ENCODE assay signal across 20 mouse cellular contexts in the genomic region with DNA sequence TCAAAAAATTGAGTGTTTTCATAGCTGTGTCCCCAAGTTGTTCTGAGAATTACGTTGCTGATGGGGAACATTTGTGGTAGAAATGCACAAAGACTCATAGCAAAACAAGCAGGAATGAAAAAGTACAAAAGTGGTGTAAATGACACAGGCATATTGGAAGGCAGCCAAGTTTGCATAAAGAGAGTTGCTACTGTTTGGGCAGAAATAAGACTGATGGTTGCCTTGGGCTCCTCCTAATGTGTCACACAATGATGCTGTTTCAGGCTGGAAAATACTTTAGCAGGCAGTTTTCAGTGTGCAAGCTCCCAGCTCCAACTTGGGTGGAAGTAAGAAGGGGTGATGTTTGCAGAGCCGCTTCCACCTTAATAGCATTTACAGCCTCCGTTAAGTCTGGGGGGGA.
DNase-seq lines count a peak whose midpoint lies in the region; ATAC-seq and TF ChIP-seq lines count a peak whose summit lies in the region.
"Had no signal": no experiment of that assay in that cellular context is flagged by ENCODE, and none has a peak within 500 bp of the region (broad histone marks: within the 10 kb centered on the region; RNA-seq: fewer than 3 reads in every experiment).

No protein-coding gene starts in this region.

- TF ChIP-seq POLR2A in brain, embryonic 14.5 days (IDR thresholded peaks at IDR 0.05; ENCODE audit: borderline replicate concordance, extremely low read depth, insufficient read depth, insufficient read length, poor library complexity, severe bottlenecking): no peak

- peak; percentile 55 for DNase-seq in heart, adult 11 months
- DNase-seq in midbrain, embryonic 14.5 days: peak; percentile 64
- DNase-seq in brain, embryonic 14.5 days (ENCODE audit: low read depth): peak; percentile 90
- no peak for DNase-seq in heart, postnatal 36 days
- DNase-seq: adrenal gland, adult 2 months; cerebellum, adult 11 months; cerebellum, postnatal 36 days; gastrocnemius, postnatal 10 days; kidney, adult 9 months; spleen, adult 18-20 months; thymus, adult 2 months had no signal

- no peak for ATAC-seq in heart, embryonic 11.5 days (replicated peaks; ENCODE audit: insufficient number of reproducible peaks, low FRiP score, low TSS enrichment)
- no peak for ATAC-seq in midbrain, embryonic 14.5 days (ENCODE audit: low FRiP score, low TSS enrichment)
- ATAC-seq in midbrain, embryonic 16.5 days: no peak
- ATAC-seq in erythroid progenitor cell, adult 5-6 weeks (replicated peaks; ENCODE audit: low FRiP score, poor library complexity, severe bottlenecking): no peak
- ATAC-seq: CD4-positive, CD25-positive, alpha-beta regulatory T cell, adult 4 months; liver, embryonic 12.5 days; midbrain, embryonic 13.5 days had no signal

- H3K4me1 ChIP-seq in heart, embryonic 11.5 days (ENCODE audit: control insufficient read depth, insufficient read depth, low read length): no peaks in the 10 kb centered on the region
- H3K4me1 ChIP-seq in midbrain, embryonic 14.5 days (ENCODE audit: control insufficient read depth, insufficient read depth, low read length): peaks cover 8% of the 10 kb centered on the region
- peaks cover 5% of the 10 kb centered on the region for H3K4me1 ChIP-seq in midbrain, embryonic 16.5 days (ENCODE audit: control insufficient read depth, insufficient read depth, low read length)
- H3K4me1 ChIP-seq: liver, embryonic 12.5 days had no signal

- no peaks in the 10 kb centered on the region for H3K9me3 ChIP-seq in heart, embryonic 11.5 days (replicated peaks; ENCODE audit: control insufficient read depth, low read length)
- no peaks in the 10 kb centered on the region for H3K9me3 ChIP-seq in midbrain, embryonic 14.5 days (ENCODE audit: control insufficient read depth, low read length)
- no peaks in the 10 kb centered on the region for H3K9me3 ChIP-seq in midbrain, embryonic 16.5 days (replicated peaks; ENCODE audit: control insufficient read depth, low read length, poor library complexity, severe bottlenecking)
- H3K9me3 ChIP-seq: embryonic facial prominence, embryonic 12.5 days; G1E; liver, embryonic 12.5 days; lung, embryonic 15.5 days; midbrain, embryonic 13.5 days had no signal

- intact Hi-C loops in heart, postnatal 36 days (cut with DNase I): no loop called here

- no peak overlapping the region for H3K27ac ChIP-seq in heart, embryonic 11.5 days (ENCODE audit: low read depth, low read length)
- H3K27ac ChIP-seq in midbrain, embryonic 14.5 days (replicated peaks; ENCODE audit: low read depth, low read length): no peak overlapping the region; the same call in 1 of the 2 replicates
- no peak overlapping the region for H3K27ac ChIP-seq in midbrain, embryonic 16.5 days (ENCODE audit: low read length)
- H3K27ac ChIP-seq: embryonic facial prominence, embryonic 12.5 days; liver, embryonic 12.5 days; lung, embryonic 15.5 days; midbrain, embryonic 13.5 days had no signal

- no peak overlapping the region for H3K9ac ChIP-seq in heart, embryonic 11.5 days (ENCODE audit: low read depth, low read length)
- H3K9ac ChIP-seq in midbrain, embryonic 14.5 days (replicated peaks; ENCODE audit: low read length): no peak overlapping the region
- no peak overlapping the region for H3K9ac ChIP-seq in midbrain, embryonic 16.5 days (ENCODE audit: low read depth, low read length)
- H3K9ac ChIP-seq: embryonic facial prominence, embryonic 12.5 days; liver, embryonic 12.5 days; lung, embryonic 15.5 days; midbrain, embryonic 13.5 days had no signal

- no peaks in the 10 kb centered on the region for H3K36me3 ChIP-seq in heart, embryonic 11.5 days (ENCODE audit: control insufficient read depth, insufficient read depth, low read length)
- no peaks in the 10 kb centered on the region for H3K36me3 ChIP-seq in midbrain, embryonic 14.5 days (ENCODE audit: control insufficient read depth, insufficient read depth, low read length)
- no peaks in the 10 kb centered on the region for H3K36me3 ChIP-seq in midbrain, embryonic 16.5 days (ENCODE audit: control insufficient read depth, insufficient read depth, low read length)
- H3K36me3 ChIP-seq: embryonic facial prominence, embryonic 12.5 days; G1E; liver, embryonic 12.5 days; lung, embryonic 15.5 days; midbrain, embryonic 13.5 days had no signal

- no peaks in the 10 kb centered on the region for H3K27me3 ChIP-seq in heart, embryonic 11.5 days (ENCODE audit: control insufficient read depth, insufficient read depth, low read length)
- H3K27me3 ChIP-seq in midbrain, embryonic 14.5 days (ENCODE audit: control insufficient read depth, insufficient read depth, low read length): no peaks in the 10 kb centered on the region
- no peaks in the 10 kb centered on the region for H3K27me3 ChIP-seq in midbrain, embryonic 16.5 days (ENCODE audit: control insufficient read depth, insufficient read depth, low read depth, low read length)
- H3K27me3 ChIP-seq: embryonic facial prominence, embryonic 12.5 days; liver, embryonic 12.5 days; lung, embryonic 15.5 days; midbrain, embryonic 13.5 days had no signal

- WGBS in heart, embryonic 11.5 days (ENCODE audit: insufficient replicate concordance): 73% methylated on average over 3 of the region's 3 CpGs
- WGBS in midbrain, embryonic 14.5 days: 53% methylated on average over 3 of the region's 3 CpGs
- 45% methylated on average over 3 of the region's 3 CpGs for WGBS in midbrain, embryonic 16.5 days

- no peak overlapping the region for H3K4me3 ChIP-seq in heart, embryonic 11.5 days (ENCODE audit: low read depth, low read length)
- H3K4me3 ChIP-seq in midbrain, embryonic 14.5 days (replicated peaks; ENCODE audit: low read depth, low read length): no peak overlapping the region
- H3K4me3 ChIP-seq in midbrain, embryonic 16.5 days (ENCODE audit: low read depth, low read length): no peak overlapping the region
- H3K4me3 ChIP-seq: embryonic facial prominence, embryonic 12.5 days; liver, embryonic 12.5 days; lung, embryonic 15.5 days; midbrain, embryonic 13.5 days had no signal

- H3K4me2 ChIP-seq in heart, embryonic 11.5 days: no peak overlapping the region
- H3K4me2 ChIP-seq in midbrain, embryonic 14.5 days (ENCODE audit: low read length): no peak overlapping the region
- H3K4me2 ChIP-seq in midbrain, embryonic 16.5 days (ENCODE audit: low read length): no peak overlapping the region
- H3K4me2 ChIP-seq: embryonic facial prominence, embryonic 12.5 days; liver, embryonic 12.5 days; lung, embryonic 15.5 days; midbrain, embryonic 13.5 days had no signal

- no peak for TF ChIP-seq CTCF in brain, embryonic 14.5 days (IDR thresholded peaks at IDR 0.05; ENCODE audit: borderline replicate concordance, extremely low read depth, insufficient read depth, insufficient read length)

Comparison
In these comparisons a context has a peak if more than half of its experiments do, and no peak if none do; other contexts are left out.
1. DNase-seq: peak in heart, adult 11 months (single experiment), midbrain, embryonic 14.5 days (single experiment) and brain, embryonic 14.5 days (single experiment); none in heart, postnatal 36 days (0 of 2).